Mouse (Mus musculus): Measurements from ENCODE around the gene Mpzl3.

DNA sequence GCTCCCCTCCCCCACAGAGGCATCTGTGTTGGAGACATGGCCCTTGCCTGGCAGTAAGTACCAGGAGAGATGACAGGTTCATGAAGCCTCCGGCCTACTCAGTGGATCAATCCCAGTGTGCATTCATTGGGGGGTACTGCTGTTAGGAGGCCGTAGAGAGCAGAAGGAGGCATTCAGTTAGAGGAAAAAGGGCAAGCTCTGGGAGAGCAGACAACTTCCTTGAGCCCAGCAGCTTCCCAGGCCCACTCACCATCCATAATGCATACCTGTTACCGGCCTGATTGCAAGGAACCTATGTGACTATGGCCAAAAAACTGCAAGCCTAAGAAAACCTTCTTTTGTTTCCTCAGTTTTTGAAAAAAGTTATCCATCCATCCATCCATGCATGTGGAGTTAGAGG is 20.5 kb upstream of the Mpzl3 start:
- no peak for TF ChIP-seq POLR2A (IDR thresholded peaks at IDR 0.05; ENCODE audit: insufficient read depth, low read depth, low read length)
- TF ChIP-seq CTCF (IDR thresholded peaks at IDR 0.05) = no peak
